Mouse (Mus musculus): ENCODE results near the gene Ccdc92. TPM values are rescaled to one million over a fixed set of nuclear protein-coding genes. Genes with fewer than 3 reads are reported as not detected.

Gene Ccdc92
- polyA plus RNA-seq, 1 experiment from 2014 or later: 9.5 TPM

DNA sequence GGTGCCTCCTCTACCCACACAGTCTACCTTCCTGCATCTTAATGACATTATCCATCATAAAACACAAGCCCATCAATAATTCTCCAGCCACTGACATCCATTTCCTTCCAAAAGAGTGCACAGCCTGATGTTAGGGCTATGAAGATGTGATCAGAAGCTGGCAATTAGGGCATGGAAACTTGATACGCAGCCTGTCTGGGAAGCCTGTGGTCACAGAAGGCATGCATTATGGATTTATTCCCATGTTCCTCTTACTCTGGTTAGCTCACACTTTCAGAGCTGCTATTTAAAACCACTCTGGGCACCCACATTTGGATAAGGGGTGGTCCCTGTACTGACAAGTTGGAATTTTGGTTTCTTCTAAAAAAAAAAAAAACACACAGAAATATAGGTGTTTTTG is 15.2 kb downstream of the Ccdc92 start:
- 80% methylated on average over 1 of the region's 1 CpGs for WGBS
- H3K9me3 ChIP-seq (ENCODE audit: control insufficient read depth, low read length): no peaks in the 10 kb centered on the region

DNA sequence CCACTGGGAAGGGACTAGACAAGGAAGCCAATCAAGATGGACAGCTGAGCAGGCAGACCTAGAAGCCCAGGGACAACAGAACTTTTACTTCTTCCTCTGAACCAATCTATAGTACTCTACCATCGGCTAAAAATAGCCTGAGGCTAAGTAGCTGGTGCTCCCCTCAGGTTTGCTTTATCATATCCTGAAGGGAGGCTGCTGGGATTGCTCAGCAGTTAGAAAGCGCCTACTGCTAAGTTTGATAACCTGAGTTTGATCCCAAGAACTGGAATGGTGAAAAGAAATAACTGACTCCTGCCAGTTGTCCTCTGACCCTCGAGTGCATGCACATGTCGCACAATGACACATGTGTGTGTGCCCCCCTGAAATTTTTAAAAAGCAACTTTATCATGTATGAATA is 17.3 kb downstream of the Ccdc92 start:
- Histone ChIP-seq H3K4me3 (ENCODE audit: low read length) (no peak overlapping the region), H3K9ac (ENCODE audit: low read depth, low read length) (no peak overlapping the region), H3K4me1 (ENCODE audit: control insufficient read depth, insufficient read depth, low read length) (no peaks in the 10 kb centered on the region), H3K36me3 (ENCODE audit: control insufficient read depth, insufficient read depth, low read length) (no peaks in the 10 kb centered on the region), H3K4me2 (replicated peaks; ENCODE audit: low read depth, low read length) (no peak overlapping the region), H3K27ac (ENCODE audit: low read depth, low read length) (no peak overlapping the region), H3K27me3 (ENCODE audit: control insufficient read depth, insufficient read depth, low read length) (no peaks in the 10 kb centered on the region), H3K9me3 (ENCODE audit: control insufficient read depth, low read length) (no peaks in the 10 kb centered on the region)
- no peak for ATAC-seq (ENCODE audit: low FRiP score, low TSS enrichment)
- 69% methylated on average over 4 of the region's 4 CpGs for WGBS

More for the DNA sequence above, 15.2 kb downstream of the Ccdc92 start:
- no peak for ATAC-seq (ENCODE audit: low FRiP score, low TSS enrichment)
- H3K36me3 ChIP-seq (ENCODE audit: control insufficient read depth, insufficient read depth, low read length): no peaks in the 10 kb centered on the region
- no peak overlapping the region for H3K9ac ChIP-seq (ENCODE audit: low read depth, low read length)
- no peaks in the 10 kb centered on the region for H3K4me1 ChIP-seq (ENCODE audit: control insufficient read depth, insufficient read depth, low read length)
- no peaks in the 10 kb centered on the region for H3K27me3 ChIP-seq (ENCODE audit: control insufficient read depth, insufficient read depth, low read length)
- H3K27ac ChIP-seq (ENCODE audit: low read depth, low read length): no peak overlapping the region
- no peak overlapping the region for H3K4me2 ChIP-seq (replicated peaks; ENCODE audit: low read depth, low read length)
- no peak overlapping the region for H3K4me3 ChIP-seq (ENCODE audit: low read length)

DNA sequence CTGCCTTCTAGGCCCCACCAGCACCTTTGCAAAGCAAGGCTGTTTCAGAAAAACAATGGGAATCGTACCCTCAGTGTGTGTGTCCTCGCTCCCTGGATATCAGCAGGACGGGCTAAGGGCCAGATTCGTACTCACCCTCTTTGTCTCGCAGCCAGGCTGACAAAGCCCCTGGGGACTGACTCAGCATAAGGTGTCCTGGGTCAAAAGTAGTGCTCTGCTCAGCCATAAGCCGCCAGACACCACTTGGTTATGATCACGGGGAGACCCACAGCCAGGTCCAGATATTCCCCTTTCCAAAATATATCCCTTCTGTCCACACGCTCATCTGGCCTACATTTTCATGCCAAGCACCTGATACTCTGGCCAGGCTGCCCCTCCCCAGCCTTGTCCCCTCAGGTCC is 18.8 kb downstream of the Ccdc92 start:
- 81% methylated on average over 8 of the region's 8 CpGs for WGBS
- ATAC-seq (ENCODE audit: low FRiP score, low TSS enrichment): no peak
- Histone ChIP-seq H3K36me3 (ENCODE audit: control insufficient read depth, insufficient read depth, low read length) (no peaks in the 10 kb centered on the region), H3K4me3 (ENCODE audit: low read length) (no peak overlapping the region), H3K4me2 (replicated peaks; ENCODE audit: low read depth, low read length) (no peak overlapping the region), H3K27ac (ENCODE audit: low read depth, low read length) (no peak overlapping the region), H3K27me3 (ENCODE audit: control insufficient read depth, insufficient read depth, low read length) (no peaks in the 10 kb centered on the region), H3K9me3 (ENCODE audit: control insufficient read depth, low read length) (no peaks in the 10 kb centered on the region), H3K9ac (ENCODE audit: low read depth, low read length) (no peak overlapping the region), H3K4me1 (ENCODE audit: control insufficient read depth, insufficient read depth, low read length) (no peaks in the 10 kb centered on the region)

DNA sequence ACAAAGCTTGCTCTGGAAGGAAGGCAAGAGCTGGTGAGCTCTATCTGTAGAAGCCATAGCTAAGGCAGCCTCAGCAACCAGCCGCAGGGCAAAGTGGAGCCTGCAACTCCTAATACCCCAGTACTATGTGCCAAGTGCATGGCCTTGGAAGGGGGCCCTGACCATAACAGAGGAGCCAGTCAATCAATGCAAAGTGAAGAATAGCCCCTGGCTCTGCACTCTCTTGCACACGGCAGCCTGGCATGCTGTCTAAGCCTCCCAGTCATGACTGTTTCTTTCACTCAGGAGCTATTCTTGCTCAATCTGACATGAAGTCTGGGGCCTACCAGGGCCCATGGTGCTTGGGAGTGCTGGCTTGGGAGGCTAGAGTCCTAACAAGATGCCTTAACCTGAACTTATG is 21.6 kb downstream of the Ccdc92 start:
- 87% methylated on average over 2 of the region's 2 CpGs for WGBS
- H3K27ac ChIP-seq (ENCODE audit: low read depth, low read length): no peak overlapping the region
- H3K4me2 ChIP-seq (replicated peaks; ENCODE audit: low read depth, low read length): no peak overlapping the region
- H3K9ac ChIP-seq (ENCODE audit: low read depth, low read length): no peak overlapping the region
- no peaks in the 10 kb centered on the region for H3K36me3 ChIP-seq (ENCODE audit: control insufficient read depth, insufficient read depth, low read length)
- ATAC-seq (ENCODE audit: low FRiP score, low TSS enrichment): no peak
- H3K27me3 ChIP-seq (ENCODE audit: control insufficient read depth, insufficient read depth, low read length): no peaks in the 10 kb centered on the region
- no peak overlapping the region for H3K4me3 ChIP-seq (ENCODE audit: low read length)
- H3K9me3 ChIP-seq (ENCODE audit: control insufficient read depth, low read length): no peaks in the 10 kb centered on the region
- no peaks in the 10 kb centered on the region for H3K4me1 ChIP-seq (ENCODE audit: control insufficient read depth, insufficient read depth, low read length)

DNA sequence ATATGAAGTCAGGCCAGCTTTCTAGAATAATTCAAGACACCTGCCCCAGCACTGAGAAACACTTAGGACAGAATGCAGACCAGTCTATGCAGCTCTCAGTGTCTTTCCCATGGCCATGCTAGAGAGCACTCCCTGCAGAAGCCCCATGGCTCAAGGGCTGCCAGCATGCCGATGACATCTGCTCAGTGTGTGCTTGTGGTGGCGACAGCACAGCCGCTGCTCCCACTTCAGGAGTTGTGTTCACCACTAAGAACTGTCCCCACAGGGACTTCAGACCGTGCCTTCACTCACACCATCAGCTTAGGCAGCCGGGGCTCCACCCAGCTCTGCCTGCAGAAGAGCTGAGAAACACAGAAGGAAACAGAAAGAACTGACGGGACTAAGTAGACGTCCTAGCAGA is 22.0 kb downstream of the Ccdc92 start:
- WGBS: 76% methylated on average over 7 of the region's 7 CpGs
- ATAC-seq (ENCODE audit: low FRiP score, low TSS enrichment): no peak

DNA sequence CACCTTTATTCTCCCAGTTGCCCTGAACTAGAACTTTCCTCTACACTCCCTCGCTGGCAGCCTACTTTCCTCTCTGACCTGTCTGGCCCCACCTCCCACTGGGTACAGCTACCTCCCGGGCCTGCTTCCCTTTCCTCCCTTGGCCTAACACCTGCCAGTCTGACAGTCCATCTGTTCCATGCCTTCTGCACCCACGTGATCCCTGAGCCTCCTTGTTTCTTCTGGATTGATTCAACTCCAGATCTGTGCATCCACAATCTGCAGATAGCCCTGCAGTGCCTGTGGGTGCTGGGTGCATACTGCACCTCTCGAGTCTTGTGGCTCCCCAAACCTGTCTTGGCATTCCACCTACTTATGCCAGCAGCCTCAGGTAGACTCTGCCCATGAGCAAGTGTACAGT is 25.6 kb downstream of the Ccdc92 start:
- Histone ChIP-seq H3K4me1 (ENCODE audit: control insufficient read depth, insufficient read depth, low read length) (no peaks in the 10 kb centered on the region), H3K9ac (ENCODE audit: low read depth, low read length) (no peak overlapping the region), H3K9me3 (ENCODE audit: control insufficient read depth, low read length) (no peaks in the 10 kb centered on the region), H3K4me2 (replicated peaks; ENCODE audit: low read depth, low read length) (no peak overlapping the region), H3K27ac (ENCODE audit: low read depth, low read length) (no peak overlapping the region), H3K4me3 (ENCODE audit: low read length) (no peak overlapping the region), H3K27me3 (ENCODE audit: control insufficient read depth, insufficient read depth, low read length) (no peaks in the 10 kb centered on the region), H3K36me3 (ENCODE audit: control insufficient read depth, insufficient read depth, low read length) (no peaks in the 10 kb centered on the region)
- ATAC-seq (ENCODE audit: low FRiP score, low TSS enrichment): no peak
- WGBS: 68% methylated on average over 4 of the region's 4 CpGs

More for the DNA sequence above, 22.0 kb downstream of the Ccdc92 start:
- H3K9me3 ChIP-seq (ENCODE audit: control insufficient read depth, low read length): no peaks in the 10 kb centered on the region
- no peak overlapping the region for H3K4me2 ChIP-seq (replicated peaks; ENCODE audit: low read depth, low read length)
- no peaks in the 10 kb centered on the region for H3K27me3 ChIP-seq (ENCODE audit: control insufficient read depth, insufficient read depth, low read length)
- no peak overlapping the region for H3K27ac ChIP-seq (ENCODE audit: low read depth, low read length)
- no peak overlapping the region for H3K9ac ChIP-seq (ENCODE audit: low read depth, low read length)
- H3K4me3 ChIP-seq (ENCODE audit: low read length): no peak overlapping the region
- no peaks in the 10 kb centered on the region for H3K36me3 ChIP-seq (ENCODE audit: control insufficient read depth, insufficient read depth, low read length)
- H3K4me1 ChIP-seq (ENCODE audit: control insufficient read depth, insufficient read depth, low read length): no peaks in the 10 kb centered on the region

DNA sequence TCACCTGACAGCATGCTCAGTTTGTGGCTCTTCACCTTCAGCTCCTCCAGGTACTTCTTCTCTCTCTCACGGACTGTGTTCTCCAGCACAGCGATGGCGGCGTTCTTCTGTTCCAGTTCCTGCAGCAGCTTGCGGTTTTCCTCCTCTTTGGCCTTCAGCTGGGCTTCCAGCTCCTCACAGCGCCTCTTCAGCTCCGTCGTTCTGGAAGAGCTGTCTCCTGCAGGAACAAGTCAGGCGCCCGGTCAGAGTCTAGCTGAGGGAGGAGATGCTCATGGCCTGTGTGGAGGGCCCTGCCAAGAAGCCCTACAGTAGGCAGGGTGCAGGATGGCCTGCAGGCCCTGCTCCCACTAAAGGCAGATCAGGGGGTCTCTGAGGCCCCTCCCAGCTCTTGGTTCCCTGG is 26.1 kb downstream of the Ccdc92 start:
- H3K4me2 ChIP-seq (replicated peaks; ENCODE audit: low read depth, low read length): no peak overlapping the region
- no peak overlapping the region for H3K27ac ChIP-seq (ENCODE audit: low read depth, low read length)
- 87% methylated on average over 10 of the region's 10 CpGs for WGBS
- H3K4me3 ChIP-seq (ENCODE audit: low read length): no peak overlapping the region
- no peak for ATAC-seq (ENCODE audit: low FRiP score, low TSS enrichment)
- H3K36me3 ChIP-seq (ENCODE audit: control insufficient read depth, insufficient read depth, low read length): no peaks in the 10 kb centered on the region
- no peaks in the 10 kb centered on the region for H3K27me3 ChIP-seq (ENCODE audit: control insufficient read depth, insufficient read depth, low read length)
- H3K9ac ChIP-seq (ENCODE audit: low read depth, low read length): no peak overlapping the region
- H3K4me1 ChIP-seq (ENCODE audit: control insufficient read depth, insufficient read depth, low read length): no peaks in the 10 kb centered on the region
- no peaks in the 10 kb centered on the region for H3K9me3 ChIP-seq (ENCODE audit: control insufficient read depth, low read length)

DNA sequence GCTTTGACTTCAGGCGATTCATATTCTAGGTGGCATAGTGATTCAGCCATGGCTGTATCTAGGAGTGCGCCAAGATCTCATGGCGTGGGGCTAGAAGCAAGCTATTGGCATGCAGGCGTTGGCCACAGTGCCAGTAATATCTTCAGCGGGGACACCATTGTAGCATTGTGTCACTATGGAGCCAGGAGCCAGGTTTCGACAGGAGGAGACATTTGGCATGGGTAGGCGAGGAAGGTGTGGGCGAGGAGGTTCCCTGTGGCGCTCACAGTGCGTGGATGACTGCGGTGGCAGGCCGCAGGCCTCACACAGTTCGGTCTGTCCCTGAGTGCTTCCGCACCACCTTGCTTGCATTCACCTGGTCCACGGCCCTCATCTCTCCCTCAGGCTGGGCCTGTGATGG is 27.0 kb downstream of the Ccdc92 start:
- Histone ChIP-seq H3K27me3 (ENCODE audit: control insufficient read depth, insufficient read depth, low read length) (no peaks in the 10 kb centered on the region), H3K9me3 (ENCODE audit: control insufficient read depth, low read length) (no peaks in the 10 kb centered on the region), H3K4me3 (ENCODE audit: low read length) (no peak overlapping the region), H3K9ac (ENCODE audit: low read depth, low read length) (no peak overlapping the region), H3K27ac (ENCODE audit: low read depth, low read length) (no peak overlapping the region), H3K4me1 (ENCODE audit: control insufficient read depth, insufficient read depth, low read length) (no peaks in the 10 kb centered on the region), H3K36me3 (ENCODE audit: control insufficient read depth, insufficient read depth, low read length) (no peaks in the 10 kb centered on the region), H3K4me2 (replicated peaks; ENCODE audit: low read depth, low read length) (no peak overlapping the region)
- WGBS: 96% methylated on average over 15 of the region's 15 CpGs
- ATAC-seq (ENCODE audit: low FRiP score, low TSS enrichment): no peak

DNA sequence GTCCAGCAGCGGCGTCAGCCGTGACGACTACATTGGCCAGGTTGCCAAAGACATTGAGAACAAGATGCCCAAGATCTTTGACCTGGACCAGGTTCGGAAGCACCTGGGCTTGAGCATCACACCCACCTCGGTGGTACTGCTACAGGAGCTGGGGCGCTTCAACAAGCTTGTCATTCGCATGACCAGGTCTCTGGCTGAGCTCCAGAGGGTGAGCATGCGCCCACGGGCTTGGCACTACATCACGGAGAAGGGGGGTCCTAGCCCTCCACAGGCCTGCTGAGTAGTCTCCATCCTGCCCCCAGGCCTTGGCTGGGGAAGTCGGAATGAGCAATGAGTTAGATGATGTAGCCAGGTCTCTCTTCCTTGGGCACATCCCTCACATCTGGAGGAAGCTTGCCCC is 31.9 kb downstream of the Ccdc92 start:
- H3K9ac ChIP-seq (ENCODE audit: low read depth, low read length): no peak overlapping the region
- no peaks in the 10 kb centered on the region for H3K36me3 ChIP-seq (ENCODE audit: control insufficient read depth, insufficient read depth, low read length)
- WGBS: 87% methylated on average over 12 of the region's 12 CpGs
- H3K4me1 ChIP-seq (ENCODE audit: control insufficient read depth, insufficient read depth, low read length): no peaks in the 10 kb centered on the region
- no peak overlapping the region for H3K27ac ChIP-seq (ENCODE audit: low read depth, low read length)
- no peaks in the 10 kb centered on the region for H3K9me3 ChIP-seq (ENCODE audit: control insufficient read depth, low read length)
- no peak overlapping the region for H3K4me2 ChIP-seq (replicated peaks; ENCODE audit: low read depth, low read length)
- ATAC-seq (ENCODE audit: low FRiP score, low TSS enrichment): no peak
- no peaks in the 10 kb centered on the region for H3K27me3 ChIP-seq (ENCODE audit: control insufficient read depth, insufficient read depth, low read length)
- H3K4me3 ChIP-seq (ENCODE audit: low read length): no peak overlapping the region
